Mouse (Mus musculus): ENCODE data around the gene Olfr1151.

DNA sequence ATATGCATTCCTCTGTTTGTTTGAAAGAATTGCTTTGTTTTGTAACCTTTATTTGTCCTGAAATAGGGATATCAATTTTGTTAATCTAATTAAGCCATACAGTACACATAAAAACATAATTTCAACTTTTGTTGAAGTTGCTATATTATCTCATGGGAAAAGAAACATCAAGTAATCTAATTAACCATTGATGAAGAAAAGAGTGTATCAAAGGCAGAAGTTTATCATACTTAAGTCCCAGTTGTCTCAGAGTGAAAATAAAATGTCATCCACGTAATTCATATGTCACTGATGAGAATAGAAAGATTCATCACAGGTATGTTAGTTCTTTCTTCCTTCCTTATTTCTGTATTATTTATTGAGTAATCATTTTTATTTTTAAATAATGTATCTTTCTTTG is 39.0 kb downstream of the Olfr1151 start, which contains the start of gene Olfr1153:
- TF ChIP-seq POLR2A (IDR thresholded peaks at IDR 0.05; ENCODE audit: insufficient read depth, low read depth, low read length) (no peak), CTCF (IDR thresholded peaks at IDR 0.05) (no peak), EP300 (IDR thresholded peaks at IDR 0.05; ENCODE audit: insufficient read depth, low read depth, low read length) (no peak)

Data from heart, adult 2 months (tissue).